Mouse (Mus musculus): ENCODE results near the gene Psma6. TPM values are rescaled to one million over a fixed set of nuclear protein-coding genes. Genes with fewer than 3 reads are reported as not detected.

The Psma6 gene
- polyA plus RNA-seq, 1 experiment from 2014 or later, result 373 TPM

DNA sequence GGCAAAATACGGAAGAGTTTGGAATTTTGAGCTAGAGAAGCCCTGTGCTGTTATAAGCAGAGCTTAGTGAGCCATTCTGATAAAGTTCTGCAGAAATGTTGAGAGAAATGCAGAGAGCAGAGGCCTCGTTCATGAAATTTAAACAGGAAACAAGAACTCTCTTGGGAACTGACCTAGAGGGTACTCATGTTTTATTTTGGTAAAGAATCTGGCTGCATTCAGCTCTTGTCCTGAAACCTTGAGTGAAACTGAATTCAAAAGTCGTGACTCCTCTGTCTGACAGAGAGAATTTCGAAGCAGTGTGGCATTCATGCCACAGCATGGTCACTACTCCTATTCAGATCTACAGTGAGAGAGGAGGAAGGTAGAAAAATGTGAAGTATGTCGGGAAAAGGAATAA lies 68.8 kb downstream of the Psma6 start:
- H3K9ac ChIP-seq (ENCODE audit: low read length), result no peak overlapping the region
- H3K9me3 ChIP-seq (replicated peaks; ENCODE audit: control insufficient read depth, low read length), result no peaks in the 10 kb centered on the region
- no peaks in the 10 kb centered on the region for H3K27me3 ChIP-seq (ENCODE audit: control insufficient read depth, insufficient read depth, low read length)
- H3K27ac ChIP-seq (ENCODE audit: low read length), result peak overlapping the region; percentile 67
- peaks cover 22% of the 10 kb centered on the region for H3K4me1 ChIP-seq (ENCODE audit: control insufficient read depth, insufficient read depth, low read length)
- H3K36me3 ChIP-seq (ENCODE audit: control insufficient read depth, insufficient read depth, low read length), result no peaks in the 10 kb centered on the region
- H3K4me3 ChIP-seq (replicated peaks; ENCODE audit: low read length), result no peak overlapping the region
- WGBS, result 43% methylated on average over 5 of the region's 5 CpGs
- no peak overlapping the region for H3K4me2 ChIP-seq (ENCODE audit: low read depth, low read length)
- no peak for ATAC-seq (ENCODE audit: insufficient read depth, low FRiP score)

- ATAC-seq (ENCODE audit: insufficient read depth, low FRiP score), result no peak
- H3K4me2 ChIP-seq (ENCODE audit: low read depth, low read length), result no peak overlapping the region
- H3K27ac ChIP-seq (ENCODE audit: low read length), result no peak overlapping the region
- no peaks in the 10 kb centered on the region for H3K27me3 ChIP-seq (ENCODE audit: control insufficient read depth, insufficient read depth, low read length)
- WGBS, result 43% methylated on average over 4 of the region's 4 CpGs
- H3K36me3 ChIP-seq (ENCODE audit: control insufficient read depth, insufficient read depth, low read length), result no peaks in the 10 kb centered on the region
- H3K4me1 ChIP-seq (ENCODE audit: control insufficient read depth, insufficient read depth, low read length), result peaks cover 19% of the 10 kb centered on the region
- no peak overlapping the region for H3K9ac ChIP-seq (ENCODE audit: low read length)
- H3K9me3 ChIP-seq (replicated peaks; ENCODE audit: control insufficient read depth, low read length), result no peaks in the 10 kb centered on the region
- no peak overlapping the region for H3K4me3 ChIP-seq (replicated peaks; ENCODE audit: low read length)
Measured at GRCm38 (mm10) chr12:55453924-55454323, 69.9 kb downstream of the Psma6 start.

GRCm38 (mm10) chr12:55455206-55455605 lies 71.2 kb downstream of the Psma6 start:
- Histone ChIP-seq H3K4me1 (ENCODE audit: control insufficient read depth, insufficient read depth, low read length) (peaks cover 22% of the 10 kb centered on the region), H3K4me2 (ENCODE audit: low read depth, low read length) (no peak overlapping the region), H3K4me3 (replicated peaks; ENCODE audit: low read length) (no peak overlapping the region), H3K27ac (ENCODE audit: low read length) (no peak overlapping the region), H3K9me3 (replicated peaks; ENCODE audit: control insufficient read depth, low read length) (no peaks in the 10 kb centered on the region), H3K27me3 (ENCODE audit: control insufficient read depth, insufficient read depth, low read length) (no peaks in the 10 kb centered on the region), H3K36me3 (ENCODE audit: control insufficient read depth, insufficient read depth, low read length) (no peaks in the 10 kb centered on the region), H3K9ac (ENCODE audit: low read length) (no peak overlapping the region)
- 75% methylated on average over 9 of the region's 10 CpGs for WGBS
- ATAC-seq (ENCODE audit: insufficient read depth, low FRiP score), result no peak

DNA sequence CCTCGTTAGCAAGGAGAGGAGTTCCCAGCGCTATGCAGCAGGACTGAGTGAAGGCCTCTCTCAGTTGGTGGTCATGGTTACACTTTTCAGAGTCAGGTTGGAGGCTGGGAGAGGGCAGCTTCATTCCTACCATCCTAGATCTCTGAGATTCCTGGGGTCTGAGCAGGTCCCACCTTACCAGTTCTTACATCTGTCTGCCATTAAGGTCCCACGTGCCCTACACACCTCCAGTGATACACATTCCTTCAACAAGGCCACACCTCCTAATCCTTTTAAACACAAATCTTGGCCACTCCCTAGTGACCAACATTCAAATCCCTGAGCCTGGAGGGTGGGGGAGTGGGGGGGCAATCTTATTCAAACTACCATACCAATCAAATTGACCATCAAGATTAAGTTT lies 72.1 kb downstream of the Psma6 start:
- H3K4me1 ChIP-seq (ENCODE audit: control insufficient read depth, insufficient read depth, low read length), result peaks cover 23% of the 10 kb centered on the region
- no peaks in the 10 kb centered on the region for H3K9me3 ChIP-seq (replicated peaks; ENCODE audit: control insufficient read depth, low read length)
- no peaks in the 10 kb centered on the region for H3K27me3 ChIP-seq (ENCODE audit: control insufficient read depth, insufficient read depth, low read length)
- no peak for ATAC-seq (ENCODE audit: insufficient read depth, low FRiP score)
- H3K27ac ChIP-seq (ENCODE audit: low read length), result no peak overlapping the region
- no peak overlapping the region for H3K4me2 ChIP-seq (ENCODE audit: low read depth, low read length)
- WGBS, result 72% methylated on average over 3 of the region's 3 CpGs
- H3K4me3 ChIP-seq (replicated peaks; ENCODE audit: low read length), result no peak overlapping the region
- no peaks in the 10 kb centered on the region for H3K36me3 ChIP-seq (ENCODE audit: control insufficient read depth, insufficient read depth, low read length)
- H3K9ac ChIP-seq (ENCODE audit: low read length), result no peak overlapping the region

DNA sequence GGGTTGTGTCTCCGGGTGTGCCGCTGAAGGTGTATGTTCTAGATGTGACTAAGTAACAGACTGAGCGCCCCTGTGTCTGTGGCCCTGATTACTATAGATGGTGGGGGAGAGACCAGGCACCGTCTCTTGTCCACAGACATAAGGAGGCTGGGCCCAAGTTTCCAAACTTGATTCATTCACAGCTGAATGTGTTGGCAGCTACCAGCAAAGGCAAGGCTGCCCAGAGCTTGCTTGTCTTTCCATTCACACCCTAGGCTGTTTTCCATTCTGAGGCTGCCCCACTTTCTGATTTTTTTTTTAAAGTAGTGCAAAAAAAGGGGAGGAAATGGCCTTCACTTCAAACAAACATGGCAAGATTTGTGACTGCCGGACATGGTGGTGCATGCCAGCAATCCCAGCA lies 72.9 kb downstream of the Psma6 start:
- Histone ChIP-seq H3K4me1 (ENCODE audit: control insufficient read depth, insufficient read depth, low read length) (peaks cover 29% of the 10 kb centered on the region), H3K4me3 (replicated peaks; ENCODE audit: low read length) (no peak overlapping the region), H3K9ac (ENCODE audit: low read length) (no peak overlapping the region), H3K4me2 (ENCODE audit: low read depth, low read length) (no peak overlapping the region), H3K27ac (ENCODE audit: low read length) (no peak overlapping the region), H3K9me3 (replicated peaks; ENCODE audit: control insufficient read depth, low read length) (no peaks in the 10 kb centered on the region), H3K36me3 (ENCODE audit: control insufficient read depth, insufficient read depth, low read length) (no peaks in the 10 kb centered on the region), H3K27me3 (ENCODE audit: control insufficient read depth, insufficient read depth, low read length) (no peaks in the 10 kb centered on the region)
- ATAC-seq (ENCODE audit: insufficient read depth, low FRiP score), result no peak
- 90% methylated on average over 5 of the region's 5 CpGs for WGBS

GRCm38 (mm10) chr12:55459739-55460138 lies 75.7 kb downstream of the Psma6 start:
- no peaks in the 10 kb centered on the region for H3K27me3 ChIP-seq (ENCODE audit: control insufficient read depth, insufficient read depth, low read length)
- no peak for ATAC-seq (ENCODE audit: insufficient read depth, low FRiP score)
- 52% methylated on average over 8 of the region's 8 CpGs for WGBS
- no peaks in the 10 kb centered on the region for H3K9me3 ChIP-seq (replicated peaks; ENCODE audit: control insufficient read depth, low read length)
- H3K27ac ChIP-seq (ENCODE audit: low read length), result no peak overlapping the region
- H3K9ac ChIP-seq (ENCODE audit: low read length), result no peak overlapping the region
- no peaks in the 10 kb centered on the region for H3K36me3 ChIP-seq (ENCODE audit: control insufficient read depth, insufficient read depth, low read length)
- no peak overlapping the region for H3K4me2 ChIP-seq (ENCODE audit: low read depth, low read length)
- peaks cover 38% of the 10 kb centered on the region for H3K4me1 ChIP-seq (ENCODE audit: control insufficient read depth, insufficient read depth, low read length)
- no peak overlapping the region for H3K4me3 ChIP-seq (replicated peaks; ENCODE audit: low read length)

GRCm38 (mm10) chr12:55460900-55461299 lies 76.9 kb downstream of the Psma6 start:
- no peaks in the 10 kb centered on the region for H3K36me3 ChIP-seq (ENCODE audit: control insufficient read depth, insufficient read depth, low read length)
- no peaks in the 10 kb centered on the region for H3K27me3 ChIP-seq (ENCODE audit: control insufficient read depth, insufficient read depth, low read length)
- H3K9ac ChIP-seq (ENCODE audit: low read length), result no peak overlapping the region
- H3K4me1 ChIP-seq (ENCODE audit: control insufficient read depth, insufficient read depth, low read length), result peaks cover 49% of the 10 kb centered on the region
- ATAC-seq (ENCODE audit: insufficient read depth, low FRiP score), result no peak
- no peak overlapping the region for H3K4me2 ChIP-seq (ENCODE audit: low read depth, low read length)
- 45% methylated on average over 4 of the region's 4 CpGs for WGBS
- H3K4me3 ChIP-seq (replicated peaks; ENCODE audit: low read length), result no peak overlapping the region
- H3K27ac ChIP-seq (ENCODE audit: low read length), result peak overlapping the region; percentile 85
- no peaks in the 10 kb centered on the region for H3K9me3 ChIP-seq (replicated peaks; ENCODE audit: control insufficient read depth, low read length)

DNA sequence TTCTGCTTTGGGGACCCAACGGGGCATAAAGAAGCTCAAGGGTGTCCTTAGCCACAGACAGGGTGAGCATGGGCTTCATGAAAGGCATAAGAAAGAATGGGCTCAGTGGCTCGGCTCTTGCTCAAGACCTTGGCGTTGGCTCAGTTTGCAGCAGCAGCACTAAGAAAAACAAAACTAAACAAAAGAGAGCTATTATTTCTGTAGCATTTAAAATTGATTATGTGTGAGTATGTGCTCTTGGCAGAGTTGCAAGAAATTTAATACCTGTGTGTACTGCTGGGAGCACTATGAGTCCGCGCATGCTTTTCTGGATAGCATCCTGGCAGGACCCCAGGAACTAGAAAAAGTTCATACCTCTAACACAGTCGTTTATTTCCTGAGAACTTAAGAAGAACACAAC lies 77.7 kb downstream of the Psma6 start:
- no peaks in the 10 kb centered on the region for H3K36me3 ChIP-seq (ENCODE audit: control insufficient read depth, insufficient read depth, low read length)
- H3K4me2 ChIP-seq (ENCODE audit: low read depth, low read length), result no peak overlapping the region
- H3K4me1 ChIP-seq (ENCODE audit: control insufficient read depth, insufficient read depth, low read length), result peaks cover 55% of the 10 kb centered on the region
- ATAC-seq (ENCODE audit: insufficient read depth, low FRiP score), result peak; percentile 46; the same call in 1 of the 2 replicates
- no peaks in the 10 kb centered on the region for H3K9me3 ChIP-seq (replicated peaks; ENCODE audit: control insufficient read depth, low read length)
- H3K27me3 ChIP-seq (ENCODE audit: control insufficient read depth, insufficient read depth, low read length), result no peaks in the 10 kb centered on the region
- 37% methylated on average over 6 of the region's 6 CpGs for WGBS
- H3K9ac ChIP-seq (ENCODE audit: low read length), result no peak overlapping the region
- H3K4me3 ChIP-seq (replicated peaks; ENCODE audit: low read length), result no peak overlapping the region
- H3K27ac ChIP-seq (ENCODE audit: low read length), result peak overlapping the region; percentile 85

DNA sequence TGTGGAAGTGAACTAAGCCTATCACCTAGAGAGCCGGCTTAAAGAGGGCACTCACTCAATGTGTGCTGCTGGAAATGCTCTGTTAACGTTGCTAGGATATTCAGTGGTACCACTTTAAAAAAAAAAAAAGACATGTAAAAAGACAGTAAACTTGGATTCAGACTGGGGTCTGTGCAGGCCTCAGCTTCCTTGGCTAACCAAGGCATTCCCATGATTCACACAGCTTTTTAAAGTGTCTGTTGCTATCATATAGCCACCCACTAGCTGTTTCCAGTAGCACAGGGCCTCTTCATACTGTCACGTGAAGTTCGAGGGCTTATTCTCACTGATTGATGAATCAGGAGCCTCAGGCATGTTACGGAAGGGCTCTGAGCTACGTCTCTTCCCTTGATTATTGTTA lies 78.4 kb downstream of the Psma6 start:
- Histone ChIP-seq H3K9ac (ENCODE audit: low read length) (0 out of 2 replicates have a peak overlapping the region, but pooled peaks have one; percentile 12), H3K4me2 (ENCODE audit: low read depth, low read length) (no peak overlapping the region), H3K9me3 (replicated peaks; ENCODE audit: control insufficient read depth, low read length) (no peaks in the 10 kb centered on the region), H3K36me3 (ENCODE audit: control insufficient read depth, insufficient read depth, low read length) (no peaks in the 10 kb centered on the region), H3K4me1 (ENCODE audit: control insufficient read depth, insufficient read depth, low read length) (peaks cover 55% of the 10 kb centered on the region), H3K4me3 (replicated peaks; ENCODE audit: low read length) (no peak overlapping the region), H3K27me3 (ENCODE audit: control insufficient read depth, insufficient read depth, low read length) (no peaks in the 10 kb centered on the region), H3K27ac (ENCODE audit: low read length) (peak overlapping the region; percentile 85)
- ATAC-seq (ENCODE audit: insufficient read depth, low FRiP score), result no peak
- 52% methylated on average over 6 of the region's 6 CpGs for WGBS

DNA sequence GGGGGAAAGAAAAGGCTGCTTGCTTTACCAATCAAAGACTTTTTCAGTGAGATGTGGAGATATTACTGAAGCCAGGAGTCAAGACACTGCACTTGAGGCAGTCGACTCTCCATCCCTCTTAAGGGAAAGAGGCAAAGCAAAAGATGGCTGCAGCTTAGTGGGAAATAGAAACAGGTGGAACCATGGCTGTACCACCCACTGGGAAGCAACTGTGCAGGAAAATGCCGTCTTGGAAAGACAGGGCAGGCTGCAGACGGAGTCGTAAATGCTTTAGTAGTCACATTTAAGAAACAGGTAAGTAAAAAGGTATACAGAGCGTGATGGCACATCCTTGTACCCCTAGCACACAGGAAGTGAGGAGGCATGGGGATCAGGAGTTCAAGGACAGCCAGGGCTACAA lies 79.1 kb downstream of the Psma6 start:
- ATAC-seq (ENCODE audit: insufficient read depth, low FRiP score), result no peak
- Histone ChIP-seq H3K4me3 (replicated peaks; ENCODE audit: low read length) (no peak overlapping the region), H3K36me3 (ENCODE audit: control insufficient read depth, insufficient read depth, low read length) (no peaks in the 10 kb centered on the region), H3K27ac (ENCODE audit: low read length) (0 out of 2 replicates have a peak overlapping the region, but pooled peaks have one; percentile 85), H3K27me3 (ENCODE audit: control insufficient read depth, insufficient read depth, low read length) (no peaks in the 10 kb centered on the region), H3K9ac (ENCODE audit: low read length) (no peak overlapping the region), H3K4me2 (ENCODE audit: low read depth, low read length) (no peak overlapping the region), H3K9me3 (replicated peaks; ENCODE audit: control insufficient read depth, low read length) (no peaks in the 10 kb centered on the region), H3K4me1 (ENCODE audit: control insufficient read depth, insufficient read depth, low read length) (peaks cover 55% of the 10 kb centered on the region)
- WGBS, result 80% methylated on average over 5 of the region's 5 CpGs

Measured in stomach, embryonic 16.5 days (tissue).